Mouse (Mus musculus) midbrain, embryonic 10.5 days (tissue): ENCODE measurements around the gene Fbp1. TPM values are rescaled to one million over a fixed set of nuclear protein-coding genes. Genes with fewer than 3 reads are reported as not detected.

Experiments
- DNase-seq: peaks from one replicate; pipeline ENCODE4 v3.0.0-alpha.2; 2017; ENCODE audit warnings: low spot score
- H3K27ac ChIP-seq: fragments of 300-500 bp; sonication (generic); replicated peaks from 2 replicates; pipeline ENCODE4 v1.5.1; 2016; ENCODE audit warnings: mild to moderate bottlenecking
- H3K27me3 ChIP-seq: fragments of 300-500 bp; sonication (generic); 2 replicates; pipeline ENCODE4 v1.6.1; 2016; ENCODE audit warnings: low read depth, mild to moderate bottlenecking; ENCODE audit not compliant: poor library complexity, severe bottlenecking
- H3K36me3 ChIP-seq: fragments of 300-500 bp; sonication (generic); 2 replicates; pipeline ENCODE4 v1.6.1; 2016; ENCODE audit warnings: mild to moderate bottlenecking, moderate library complexity
- H3K4me1 ChIP-seq: fragments of 300-500 bp; sonication (generic); 2 replicates; pipeline ENCODE4 v1.6.1; 2016
- H3K4me3 ChIP-seq: fragments of 300-500 bp; sonication (generic); 2 replicates; pipeline ENCODE4 v1.5.1; 2016; ENCODE audit warnings: mild to moderate bottlenecking, moderate library complexity
- H3K9me3 ChIP-seq: fragments of 300-500 bp; sonication (generic); replicated peaks from 2 replicates; pipeline ENCODE4 v1.6.1; 2016; ENCODE audit warnings: mild to moderate bottlenecking
- WGBS: fragments of 180-500 bp; shearing (Covaris S2); methylation state at CpG from one replicate; pipeline ENCODE4 v1.1.7; 2016; 5-methylcytosine and 5-hydroxymethylcytosine counted together
- polyA plus RNA-seq: library from polyadenylated mRNA; unstranded; fragments of >200 nt; fragmentation: Nextera tagmentation; extraction: Ambion mirVana; gene quantifications from 2 replicates; pipeline ENCODE4 v1.2.1, GENCODE M21; 2016

Gene Fbp1
- polyA plus RNA-seq, 1 experiment from 2014 or later: 0.10 TPM

GRCm38 (mm10) chr13:62909776-62910175 lies 21.7 kb upstream of the Fbp1 start:
- Histone ChIP-seq H3K27ac (no peak overlapping the region), H3K27me3 (no peaks in the 10 kb centered on the region), H3K4me3 (no peak overlapping the region), H3K4me1 (peaks cover 6% of the 10 kb centered on the region), H3K36me3 (no peaks in the 10 kb centered on the region), H3K9me3 (no peaks in the 10 kb centered on the region)
- no peak for DNase-seq
- 78% methylated on average over 5 of the region's 5 CpGs for WGBS

GRCm38 (mm10) chr13:62908163-62908559 lies 20.1 kb upstream of the Fbp1 start:
- DNase-seq: peak; percentile 29
- no peaks in the 10 kb centered on the region for H3K36me3 ChIP-seq
- H3K4me3 ChIP-seq: no peak overlapping the region
- no peaks in the 10 kb centered on the region for H3K9me3 ChIP-seq
- peaks cover 6% of the 10 kb centered on the region for H3K4me1 ChIP-seq
- H3K27ac ChIP-seq: 0 out of 2 replicates have a peak overlapping the region, but pooled peaks have one; percentile 7
- WGBS: 52% methylated on average over 8 of the region's 8 CpGs
- H3K27me3 ChIP-seq: no peaks in the 10 kb centered on the region

GRCm38 (mm10) chr13:62907527-62908162 lies 19.6 kb upstream of the Fbp1 start:
- DNase-seq: no peak
- no peaks in the 10 kb centered on the region for H3K27me3 ChIP-seq
- H3K36me3 ChIP-seq: no peaks in the 10 kb centered on the region
- H3K4me1 ChIP-seq: peaks cover 6% of the 10 kb centered on the region
- no peak overlapping the region for H3K4me3 ChIP-seq
- 0 out of 2 replicates have a peak overlapping the region, but pooled peaks have one; percentile 7 for H3K27ac ChIP-seq
- 87% methylated on average over 14 of the region's 14 CpGs for WGBS
- H3K9me3 ChIP-seq: no peaks in the 10 kb centered on the region

- Histone ChIP-seq H3K27me3 (no peaks in the 10 kb centered on the region), H3K9me3 (no peaks in the 10 kb centered on the region), H3K4me1 (no peaks in the 10 kb centered on the region), H3K4me3 (no peak overlapping the region), H3K27ac (no peak overlapping the region), H3K36me3 (no peaks in the 10 kb centered on the region)
- DNase-seq: no peak
Measured at GRCm38 (mm10) chr13:62901139-62901538, 13.1 kb upstream of the Fbp1 start.

GRCm38 (mm10) chr13:62897927-62898646 lies 10.0 kb upstream of the Fbp1 start:
- no peak overlapping the region for H3K27ac ChIP-seq
- H3K36me3 ChIP-seq: no peaks in the 10 kb centered on the region
- 85% methylated on average over 4 of the region's 4 CpGs for WGBS
- H3K4me1 ChIP-seq: no peaks in the 10 kb centered on the region
- H3K27me3 ChIP-seq: no peaks in the 10 kb centered on the region
- DNase-seq: no peak
- no peak overlapping the region for H3K4me3 ChIP-seq
- no peaks in the 10 kb centered on the region for H3K9me3 ChIP-seq

DNA sequence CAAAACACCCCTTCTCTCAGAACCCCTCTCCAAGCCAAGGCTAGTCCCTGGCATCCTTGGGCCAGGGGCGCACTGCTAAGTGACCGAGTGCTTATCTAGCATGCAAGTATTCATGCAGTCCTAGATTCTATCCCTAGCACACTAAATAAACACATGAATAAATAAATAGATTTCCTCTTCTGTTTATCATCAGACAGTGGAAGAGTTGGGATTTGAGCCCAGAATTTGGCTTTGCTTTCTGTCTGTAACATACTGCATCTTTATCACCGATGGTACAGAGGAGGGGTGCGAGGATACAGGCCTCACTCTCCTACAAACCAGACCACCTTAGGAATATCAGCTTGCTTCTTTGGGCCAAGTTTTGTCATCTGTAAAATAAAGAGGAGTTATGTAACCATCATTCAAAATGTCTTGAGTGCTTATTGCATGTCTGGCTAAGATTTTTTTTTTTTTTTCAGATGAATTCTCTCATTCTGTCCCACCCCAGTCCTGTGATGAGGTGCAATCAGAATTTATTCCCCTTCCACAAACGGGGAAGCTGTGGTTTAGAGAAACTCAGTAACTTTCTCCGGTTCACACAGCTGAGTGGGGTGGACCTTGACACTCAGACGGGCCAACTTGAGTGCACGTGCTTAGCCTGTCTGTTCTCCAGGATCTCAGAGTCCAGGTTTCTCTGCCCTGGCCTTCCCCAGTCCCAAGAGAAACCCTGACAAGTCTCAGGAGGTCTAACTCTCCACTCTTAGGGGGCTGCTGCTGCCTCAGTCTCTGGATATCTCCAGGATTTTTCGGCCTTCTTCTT lies 5.2 kb upstream of the Fbp1 start:
- H3K9me3 ChIP-seq: no peaks in the 10 kb centered on the region
- H3K36me3 ChIP-seq: no peaks in the 10 kb centered on the region
- WGBS: 86% methylated on average over 9 of the region's 9 CpGs
- H3K27ac ChIP-seq: no peak overlapping the region
- H3K27me3 ChIP-seq: peaks cover 19% of the 10 kb centered on the region
- H3K4me3 ChIP-seq: no peak overlapping the region
- no peak for DNase-seq
- peaks cover under 1% of the 10 kb centered on the region; the same call in 1 of the 2 replicates for H3K4me1 ChIP-seq

- Histone ChIP-seq H3K36me3 (no peaks in the 10 kb centered on the region), H3K4me1 (peaks cover 10% of the 10 kb centered on the region), H3K27ac (no peak overlapping the region), H3K4me3 (no peak overlapping the region), H3K27me3 (peaks cover 43% of the 10 kb centered on the region), H3K9me3 (no peaks in the 10 kb centered on the region)
- DNase-seq: no peak
- 86% methylated on average over 2 of the region's 2 CpGs for WGBS
Measured at GRCm38 (mm10) chr13:62889311-62889710, 1.2 kb upstream of the Fbp1 start.

DNA sequence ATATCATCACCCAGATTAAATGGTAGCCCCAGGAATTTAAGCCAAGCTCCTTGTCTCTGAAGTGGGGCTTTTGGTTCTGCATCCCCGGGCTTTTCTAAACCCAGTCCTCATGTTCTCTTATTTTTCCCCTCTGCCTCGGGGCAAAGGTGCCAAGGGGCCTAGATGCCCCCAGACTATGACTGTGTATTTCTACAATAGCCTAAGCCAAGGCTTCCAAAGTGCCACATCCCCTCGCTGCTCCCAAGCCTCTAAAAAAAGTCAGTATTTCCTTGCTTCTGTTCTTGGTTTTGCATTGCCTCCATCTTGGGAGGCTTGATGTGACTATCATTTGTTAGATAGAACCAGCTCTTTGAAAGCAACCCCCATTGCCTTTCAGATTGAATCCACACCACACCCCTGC lies 3.5 kb downstream of the Fbp1 start:
- Histone ChIP-seq H3K4me1 (peaks cover 16% of the 10 kb centered on the region), H3K36me3 (no peaks in the 10 kb centered on the region), H3K4me3 (no peak overlapping the region), H3K9me3 (no peaks in the 10 kb centered on the region), H3K27me3 (peaks cover 37% of the 10 kb centered on the region), H3K27ac (no peak overlapping the region)
- no peak for DNase-seq
- WGBS: 86% methylated on average over 3 of the region's 3 CpGs

DNA sequence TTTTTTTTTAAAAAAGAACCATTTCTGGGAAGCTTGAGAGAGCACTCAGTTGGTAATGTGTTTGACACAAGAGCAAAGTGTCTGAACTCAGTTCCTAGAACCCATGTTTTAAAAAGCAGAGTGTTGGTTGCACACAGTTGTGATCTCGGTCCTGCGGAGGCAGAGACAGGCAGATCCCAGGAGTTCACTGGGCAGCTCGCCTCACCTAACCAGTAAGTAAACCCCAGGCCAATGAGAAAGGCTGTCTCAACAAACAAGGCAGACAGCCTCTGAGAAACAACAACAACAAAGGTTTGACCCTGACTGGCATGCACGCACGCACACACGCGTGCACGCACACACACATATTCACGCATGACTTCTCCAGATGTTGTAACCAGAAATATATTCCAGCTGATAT lies 4.2 kb downstream of the Fbp1 start:
- H3K9me3 ChIP-seq: no peaks in the 10 kb centered on the region
- no peak overlapping the region for H3K4me3 ChIP-seq
- no peak for DNase-seq
- H3K4me1 ChIP-seq: peaks cover 19% of the 10 kb centered on the region
- H3K27me3 ChIP-seq: peaks cover 32% of the 10 kb centered on the region
- H3K27ac ChIP-seq: no peak overlapping the region
- H3K36me3 ChIP-seq: no peaks in the 10 kb centered on the region
- WGBS: 93% methylated on average over 9 of the region's 9 CpGs

- Histone ChIP-seq H3K4me3 (no peak overlapping the region), H3K9me3 (no peaks in the 10 kb centered on the region), H3K27me3 (peaks cover 32% of the 10 kb centered on the region), H3K36me3 (no peaks in the 10 kb centered on the region), H3K4me1 (peaks cover 19% of the 10 kb centered on the region), H3K27ac (no peak overlapping the region)
- DNase-seq: no peak
- 79% methylated on average over 2 of the region's 2 CpGs for WGBS
Measured at GRCm38 (mm10) chr13:62883436-62883835, 4.6 kb downstream of the Fbp1 start.

DNA sequence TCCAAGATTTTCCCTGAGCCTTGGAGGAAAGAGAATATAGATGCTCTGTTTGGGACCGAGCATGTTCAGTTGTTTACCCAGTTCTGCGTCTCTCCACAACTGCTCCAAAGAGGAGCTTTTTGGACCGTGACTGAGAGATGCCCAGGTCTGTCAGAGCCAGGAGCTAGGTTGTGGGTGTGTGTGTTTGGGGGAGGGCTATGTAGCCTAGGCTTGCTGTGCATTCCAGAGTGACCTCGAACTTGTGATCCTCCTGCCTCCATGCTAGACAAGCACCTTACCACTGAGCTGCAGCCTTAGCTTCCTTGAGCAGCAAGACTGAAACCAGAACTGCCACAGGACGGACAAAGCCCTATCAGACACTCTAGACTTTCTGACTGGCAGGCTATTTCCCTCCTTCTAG lies 5.2 kb downstream of the Fbp1 start:
- H3K9me3 ChIP-seq: no peaks in the 10 kb centered on the region
- no peak overlapping the region for H3K27ac ChIP-seq
- WGBS: 73% methylated on average over 5 of the region's 5 CpGs
- peaks cover 15% of the 10 kb centered on the region for H3K4me1 ChIP-seq
- no peak overlapping the region for H3K4me3 ChIP-seq
- H3K27me3 ChIP-seq: peaks cover 31% of the 10 kb centered on the region
- no peaks in the 10 kb centered on the region for H3K36me3 ChIP-seq
- no peak for DNase-seq

DNA sequence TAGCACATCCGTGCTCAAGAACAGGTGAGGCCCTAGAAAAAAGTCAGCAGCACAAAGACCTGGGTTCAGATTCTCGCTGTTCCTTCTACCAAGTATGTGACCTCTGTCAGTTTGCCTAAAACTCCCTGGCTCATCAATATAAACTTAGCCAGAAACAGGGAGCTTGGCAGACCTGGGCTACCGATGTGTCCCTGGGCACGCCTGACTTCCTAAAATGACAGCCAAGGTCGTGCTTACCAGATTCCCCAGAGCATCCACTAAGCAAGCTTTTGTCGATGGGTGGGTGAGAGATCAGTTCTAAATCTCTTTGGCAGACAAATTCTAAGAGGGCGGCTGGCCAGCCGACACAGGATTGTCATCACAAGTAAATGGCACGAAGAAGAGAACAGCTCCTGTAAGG lies 6.7 kb downstream of the Fbp1 start:
- Histone ChIP-seq H3K36me3 (no peaks in the 10 kb centered on the region), H3K4me1 (peaks cover 9% of the 10 kb centered on the region), H3K27ac (no peak overlapping the region), H3K9me3 (no peaks in the 10 kb centered on the region), H3K4me3 (no peak overlapping the region), H3K27me3 (peaks cover 21% of the 10 kb centered on the region)
- WGBS: 88% methylated on average over 9 of the region's 9 CpGs
- no peak for DNase-seq
